Mouse (Mus musculus): Measurements from ENCODE around the gene Prkg2.

GRCm38 (mm10) chr5:98940731-98941130 is 96.4 kb downstream of the Prkg2 start:
- TF ChIP-seq POLR2A (IDR thresholded peaks at IDR 0.05; ENCODE audit: borderline replicate concordance, extremely low read depth, low read depth, low read length) = no peak
- TF ChIP-seq CTCF (IDR thresholded peaks at IDR 0.05; ENCODE audit: insufficient read depth, low read length) = no peak

Data from lung, adult 2 months (tissue).